Mouse (Mus musculus) heart, embryonic 13.5 days (tissue): ENCODE results near the gene Fam166b. TPM values are rescaled to one million over a fixed set of nuclear protein-coding genes. Genes with fewer than 3 reads are reported as not detected.
A peak's percentile ranks its signal among the peaks of the same experiment; 100 is the strongest.

ENCODE experiments used
- ATAC-seq: fragments of 200-750 bp; cut with Nextera tagmentation; 2 replicates; pipeline ENCODE4 v1.8.0; 2017; ENCODE audit warnings: moderate TSS enrichment; ENCODE audit not compliant: insufficient number of reproducible peaks, low FRiP score, low TSS enrichment; ENCODE audit errors: extremely low read depth
- H3K27ac ChIP-seq: fragments of 300-500 bp; sonication (generic); replicated peaks from 2 replicates; pipeline ENCODE4 v1.5.1; 2015; ENCODE audit warnings: moderate library complexity, mild to moderate bottlenecking, inconsistent platforms
- H3K27me3 ChIP-seq: fragments of 300-500 bp; sonication (generic); replicated peaks from 2 replicates; pipeline ENCODE4 v1.6.1; 2015; ENCODE audit warnings: mild to moderate bottlenecking, inconsistent platforms
- H3K36me3 ChIP-seq: fragments of 300-500 bp; sonication (generic); 2 replicates; pipeline ENCODE4 v1.6.1; 2015; ENCODE audit warnings: mild to moderate bottlenecking, inconsistent platforms
- H3K4me1 ChIP-seq: fragments of 300-500 bp; sonication (generic); 2 replicates; pipeline ENCODE4 v1.6.1; 2015; ENCODE audit warnings: inconsistent platforms
- H3K4me2 ChIP-seq: fragments of 300-500 bp; sonication (generic); 2 replicates; pipeline ENCODE4 v1.6.1; 2015; ENCODE audit warnings: inconsistent platforms, mild to moderate bottlenecking, moderate library complexity
- H3K4me3 ChIP-seq: fragments of 300-500 bp; sonication (generic); 2 replicates; pipeline ENCODE4 v1.5.1; 2015; ENCODE audit warnings: moderate library complexity, mild to moderate bottlenecking, inconsistent platforms
- H3K9ac ChIP-seq: fragments of 300-500 bp; sonication (generic); 2 replicates; pipeline ENCODE4 v1.6.1; 2015; ENCODE audit warnings: inconsistent platforms, mild to moderate bottlenecking, moderate library complexity
- H3K9me3 ChIP-seq: fragments of 300-500 bp; sonication (generic); 2 replicates; pipeline ENCODE4 v1.6.1; 2016; ENCODE audit warnings: inconsistent platforms
- WGBS: fragments of 180-500 bp; shearing (Covaris S2); methylation state at CpG from one replicate; pipeline ENCODE4 v1.1.7; 2015; ENCODE audit warnings: mixed read lengths; 5-methylcytosine and 5-hydroxymethylcytosine counted together
- polyA plus RNA-seq: library from polyadenylated mRNA; unstranded; fragments of >200 nt; fragmentation: Nextera tagmentation; extraction: Ambion mirVana; gene quantifications from 2 replicates; pipeline ENCODE4 v1.2.1, GENCODE M21; 2015

Gene Fam166b
- polyA plus RNA-seq, 1 experiment from 2014 or later, result 0.11 TPM

DNA sequence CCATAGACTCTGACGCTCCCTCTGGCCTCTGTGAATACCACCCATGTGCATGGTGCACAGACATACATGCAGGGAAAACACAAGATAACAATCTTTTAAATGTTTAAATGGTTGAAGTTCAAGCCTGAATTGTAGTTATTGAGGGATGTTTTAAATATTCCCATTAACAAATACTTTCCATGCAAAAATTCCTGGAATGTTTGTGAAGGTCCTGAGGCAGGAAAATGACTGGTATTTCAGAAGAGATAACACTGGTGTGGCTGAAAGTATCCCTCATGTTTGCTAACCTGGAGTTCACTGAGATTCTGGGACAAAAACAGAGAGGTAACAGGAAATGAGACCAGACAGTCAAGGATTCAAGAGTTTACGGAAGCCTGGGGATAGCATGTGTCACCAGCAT is 39.5 kb downstream of the Fam166b start:
- peaks cover 28% of the 10 kb centered on the region for H3K4me1 ChIP-seq
- no peak overlapping the region for H3K4me2 ChIP-seq
- no peak overlapping the region for H3K9ac ChIP-seq
- H3K4me3 ChIP-seq, result no peak overlapping the region
- peaks cover 4% of the 10 kb centered on the region; the same call in 1 of the 2 replicates for H3K36me3 ChIP-seq
- no peaks in the 10 kb centered on the region for H3K27me3 ChIP-seq
- WGBS, result 53% methylated on average over 2 of the region's 2 CpGs
- ATAC-seq, result no peak
- H3K27ac ChIP-seq, result peak overlapping the region; percentile 46
- H3K9me3 ChIP-seq, result no peaks in the 10 kb centered on the region

DNA sequence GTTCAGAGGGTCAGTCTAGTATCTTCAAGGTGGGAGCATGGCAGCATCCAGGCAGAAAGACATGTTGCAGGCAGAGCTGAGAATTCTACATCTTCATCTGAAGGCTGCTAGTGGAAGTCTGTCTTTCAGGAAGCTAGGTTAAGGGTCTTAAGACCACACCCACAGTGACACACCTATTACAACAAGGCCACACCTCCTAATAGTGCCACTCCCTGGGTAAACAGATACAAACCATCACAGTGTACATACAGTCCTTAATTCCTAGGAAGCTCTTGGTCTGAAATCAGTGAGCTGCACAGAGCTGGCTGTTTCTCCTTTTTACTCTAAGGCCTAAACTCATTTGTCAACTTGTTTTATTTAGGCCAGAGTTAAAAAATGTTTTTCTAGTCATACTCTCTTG is 42.0 kb downstream of the Fam166b start:
- H3K4me1 ChIP-seq, result peaks cover 37% of the 10 kb centered on the region
- H3K4me2 ChIP-seq, result no peak overlapping the region
- H3K27ac ChIP-seq, result no peak overlapping the region
- no peak overlapping the region for H3K9ac ChIP-seq
- no peak overlapping the region for H3K4me3 ChIP-seq
- no peak for ATAC-seq
- H3K27me3 ChIP-seq, result no peaks in the 10 kb centered on the region
- H3K36me3 ChIP-seq, result peaks cover 4% of the 10 kb centered on the region; the same call in 1 of the 2 replicates
- H3K9me3 ChIP-seq, result no peaks in the 10 kb centered on the region

DNA sequence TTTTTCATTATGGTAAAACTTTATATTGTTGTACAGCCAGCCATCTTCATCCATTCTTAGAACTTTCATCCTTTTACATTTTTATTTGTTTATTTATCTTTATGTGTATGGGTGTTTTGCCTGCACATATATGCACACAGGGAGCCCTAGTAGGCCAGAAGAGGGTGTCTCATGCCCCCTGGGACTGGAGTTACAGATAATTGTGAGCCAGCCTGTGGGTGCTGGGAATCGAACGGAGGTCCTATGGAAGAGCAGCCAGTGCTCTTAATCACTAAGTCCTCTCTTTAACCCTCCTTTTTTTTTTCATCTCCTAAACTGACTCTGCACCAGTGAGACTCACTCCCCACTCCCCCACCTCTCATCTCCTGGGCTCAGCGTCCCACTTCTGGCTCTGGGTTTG is 44.4 kb downstream of the Fam166b start:
- no peak overlapping the region; the same call in 1 of the 2 replicates for H3K27ac ChIP-seq
- no peak overlapping the region for H3K9ac ChIP-seq
- H3K4me1 ChIP-seq, result peaks cover 30% of the 10 kb centered on the region
- H3K4me2 ChIP-seq, result no peak overlapping the region
- 81% methylated on average over 3 of the region's 3 CpGs for WGBS
- no peaks in the 10 kb centered on the region for H3K9me3 ChIP-seq
- H3K27me3 ChIP-seq, result peaks cover 4% of the 10 kb centered on the region; the same call in 1 of the 2 replicates
- ATAC-seq, result no peak
- no peak overlapping the region for H3K4me3 ChIP-seq
- peaks cover 4% of the 10 kb centered on the region; the same call in 1 of the 2 replicates for H3K36me3 ChIP-seq

DNA sequence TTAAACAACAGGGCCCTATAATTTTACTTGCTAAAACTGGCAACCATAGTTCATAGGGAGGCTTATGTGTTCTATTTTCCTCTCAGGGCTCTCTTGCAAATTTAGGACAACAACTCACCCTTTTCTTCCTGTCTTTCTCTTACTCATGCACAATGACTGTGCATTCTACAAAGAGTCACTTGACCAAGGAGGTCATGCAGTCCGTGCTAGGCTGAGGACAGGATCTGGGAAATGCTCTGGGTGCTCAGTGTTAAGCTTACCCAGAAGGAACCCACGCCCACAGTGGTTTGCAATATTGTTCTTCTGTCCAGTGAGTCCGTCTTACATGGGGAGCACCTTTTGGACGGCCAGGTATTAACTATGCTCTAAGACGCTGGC is 44.9 kb downstream of the Fam166b start:
- 69% methylated on average over 5 of the region's 5 CpGs for WGBS
- Histone ChIP-seq H3K4me3 (no peak overlapping the region), H3K36me3 (peaks cover 4% of the 10 kb centered on the region; the same call in 1 of the 2 replicates), H3K4me2 (no peak overlapping the region), H3K4me1 (peaks cover 26% of the 10 kb centered on the region), H3K9me3 (no peaks in the 10 kb centered on the region), H3K27me3 (peaks cover 5% of the 10 kb centered on the region; the same call in 1 of the 2 replicates), H3K27ac (no peak overlapping the region), H3K9ac (no peak overlapping the region)
- ATAC-seq, result no peak

DNA sequence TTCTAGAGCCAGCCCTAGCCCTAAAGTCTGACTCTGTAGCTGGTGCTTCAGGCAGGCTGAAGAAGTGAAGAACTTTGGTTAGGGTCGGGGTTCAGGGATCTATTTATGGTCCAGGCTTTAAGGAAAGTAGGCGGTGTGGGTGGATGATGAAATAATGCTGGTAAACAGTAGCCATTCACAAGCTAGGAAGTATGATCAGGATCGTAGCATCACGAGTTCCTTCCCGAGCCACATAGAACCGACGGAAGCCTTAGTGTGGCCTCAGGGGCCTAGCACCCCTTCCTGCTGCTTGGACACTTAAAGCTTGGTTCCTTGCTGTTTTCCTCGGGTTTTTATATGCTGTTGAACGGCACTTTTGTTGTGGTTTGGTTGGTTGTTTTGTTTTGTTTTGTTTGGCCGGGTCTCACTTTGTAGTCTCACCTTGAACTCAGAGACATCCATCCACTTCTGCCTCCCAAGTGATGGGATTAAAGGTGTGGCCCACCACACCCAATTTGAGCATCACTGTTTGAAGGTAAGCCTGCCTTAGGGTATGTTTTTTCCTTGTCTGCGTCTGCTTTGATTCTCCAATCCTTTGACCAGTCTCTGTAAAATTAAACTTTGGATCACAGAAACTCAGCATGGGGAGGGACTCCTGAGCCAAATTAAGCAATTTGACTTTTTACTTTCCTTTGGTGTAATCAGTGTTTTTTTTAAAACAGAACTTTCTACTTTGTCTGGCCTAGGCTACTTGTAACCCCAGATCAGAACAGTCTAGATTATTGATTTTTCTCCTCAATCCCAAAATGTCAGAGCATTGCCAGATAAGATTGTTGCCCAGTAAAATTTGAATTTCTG is 45.5 kb downstream of the Fam166b start:
- peaks cover 4% of the 10 kb centered on the region; the same call in 1 of the 2 replicates for H3K36me3 ChIP-seq
- H3K4me2 ChIP-seq, result peak overlapping the region; percentile 86
- peak overlapping the region; percentile 65 for H3K9ac ChIP-seq
- peaks cover 5% of the 10 kb centered on the region for H3K27me3 ChIP-seq
- H3K4me3 ChIP-seq, result peak overlapping the region; percentile 82
- peaks cover 23% of the 10 kb centered on the region for H3K4me1 ChIP-seq
- no peak overlapping the region for H3K27ac ChIP-seq
- no peaks in the 10 kb centered on the region for H3K9me3 ChIP-seq
- WGBS, result 63% methylated on average over 11 of the region's 11 CpGs
- no peak for ATAC-seq

DNA sequence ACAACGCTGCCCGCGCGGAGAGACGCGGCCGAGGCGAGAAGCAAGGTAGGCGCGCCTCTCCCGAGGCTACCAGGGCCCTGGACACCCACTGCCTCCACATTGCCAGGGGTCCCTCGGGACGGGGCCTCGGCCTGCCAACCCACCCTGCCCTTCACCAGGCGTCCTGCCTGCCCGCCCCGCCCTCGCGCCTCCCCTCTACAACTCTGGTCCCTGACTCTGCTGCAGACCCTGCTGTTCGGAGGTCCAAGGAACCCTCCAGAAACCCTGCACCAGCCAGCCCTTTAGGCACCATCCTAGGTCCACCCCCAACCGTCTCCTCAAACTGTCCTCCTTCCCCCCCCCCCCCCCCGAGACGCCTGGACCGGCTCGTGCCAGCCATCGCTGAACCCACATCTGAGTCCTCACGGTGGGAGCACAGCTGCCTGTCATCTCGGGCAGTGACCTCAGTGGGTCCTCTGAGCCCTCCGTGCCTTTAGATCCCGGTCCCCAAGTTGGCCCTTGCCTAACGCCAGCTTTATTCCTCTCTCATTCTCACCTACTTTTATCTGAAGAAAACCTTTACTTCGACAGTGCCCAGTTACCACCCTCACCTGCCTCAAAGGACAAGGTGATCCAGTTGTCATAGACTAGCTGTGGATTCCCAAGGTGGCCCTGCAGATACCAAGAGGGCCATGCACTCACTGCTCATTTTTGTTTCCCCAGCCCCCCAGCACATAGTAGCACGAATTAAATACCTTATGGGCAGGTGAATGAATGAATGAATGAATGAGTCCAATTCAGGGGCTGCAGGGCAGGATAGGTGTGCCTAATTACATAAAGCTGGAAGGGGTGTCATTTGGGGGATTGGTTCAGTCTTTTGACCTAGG is 46.5 kb downstream of the Fam166b start:
- peak overlapping the region; percentile 82 for H3K4me3 ChIP-seq
- peak overlapping the region; percentile 69 for H3K27ac ChIP-seq
- peaks cover 5% of the 10 kb centered on the region for H3K27me3 ChIP-seq
- H3K4me1 ChIP-seq, result peaks cover 23% of the 10 kb centered on the region
- peak overlapping the region; percentile 86 for H3K4me2 ChIP-seq
- WGBS, result 6% methylated on average over 30 of the region's 33 CpGs
- peak overlapping the region; percentile 96 for H3K9ac ChIP-seq
- H3K9me3 ChIP-seq, result no peaks in the 10 kb centered on the region
- peaks cover 4% of the 10 kb centered on the region; the same call in 1 of the 2 replicates for H3K36me3 ChIP-seq
- peak; percentile 38; the same call in 1 of the 2 replicates for ATAC-seq

DNA sequence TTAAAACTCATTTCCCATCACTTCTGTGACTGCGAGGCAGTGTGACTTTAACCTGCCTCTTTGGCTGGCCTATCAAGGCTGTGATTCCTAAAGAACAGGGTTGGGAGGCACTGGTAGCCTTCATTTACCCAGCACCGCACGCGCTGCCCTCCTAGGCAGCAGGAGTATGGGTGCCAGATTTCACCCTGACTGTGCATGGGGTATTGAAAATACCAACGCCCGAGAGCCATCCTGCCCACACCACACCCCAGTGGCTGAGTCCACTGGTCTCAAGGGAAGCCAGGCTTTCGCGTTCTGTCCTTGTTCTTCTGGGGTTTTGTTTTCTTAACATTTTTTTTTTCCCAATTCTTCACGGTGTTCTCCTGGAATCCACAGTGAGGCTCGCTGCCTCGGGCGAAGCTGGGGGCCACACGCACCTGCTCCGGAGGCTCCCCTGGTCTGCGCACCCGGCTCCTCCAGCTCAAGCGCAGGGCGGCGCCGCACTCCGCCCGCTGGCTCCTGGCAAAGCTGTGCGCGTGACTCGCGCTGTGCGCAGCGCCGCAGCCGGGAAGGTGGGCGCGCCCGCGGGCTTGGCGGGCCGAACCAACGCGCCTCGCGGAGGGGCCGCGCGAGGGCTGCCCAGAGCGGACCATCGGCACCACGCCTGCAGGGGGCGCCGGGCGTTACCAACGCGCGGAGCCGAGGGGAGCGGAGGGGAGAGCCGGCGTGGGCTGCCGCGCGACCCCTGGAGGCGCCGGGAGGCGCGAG is 47.4 kb downstream of the Fam166b start, which contains the start of gene Rusc2:
Rusc2 (plus strand) TSS at position 572 of the 747 bp plus-strand sequence.
- Histone ChIP-seq H3K36me3 (peaks cover 4% of the 10 kb centered on the region; the same call in 1 of the 2 replicates), H3K27ac (peak within 1 kb of the TSS; percentile 69), H3K4me2 (peak within 1 kb of the TSS; percentile 86), H3K9me3 (no peaks in the 10 kb centered on the region), H3K9ac (peak within 1 kb of the TSS; percentile 96), H3K4me3 (peak within 1 kb of the TSS; percentile 82), H3K27me3 (peaks cover 5% of the 10 kb centered on the region), H3K4me1 (peaks cover 23% of the 10 kb centered on the region)
- ATAC-seq, result peak; percentile 89
- 2% methylated on average over 63 of the region's 63 CpGs for whole genome bisulfite sequencing

DNA sequence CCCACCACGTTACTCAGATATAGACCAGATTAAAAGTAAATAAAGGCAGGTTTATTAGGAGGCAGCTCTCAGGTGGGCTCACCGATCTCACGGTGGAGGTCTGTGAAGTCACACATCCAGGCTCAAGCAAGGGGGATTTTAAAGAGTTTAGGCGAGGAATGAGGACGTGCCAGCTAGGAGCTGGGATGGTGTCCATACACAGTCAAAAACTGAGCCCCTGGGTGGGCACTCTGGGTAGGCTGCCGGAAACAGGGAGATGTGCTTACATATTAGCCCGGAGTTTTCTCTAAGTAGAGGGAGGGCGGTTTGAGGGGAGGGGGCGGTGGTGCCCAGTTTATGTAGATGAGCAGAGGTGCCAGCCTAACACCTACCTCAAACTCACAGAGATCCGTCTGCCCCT is 48.0 kb downstream of the Fam166b start:
- Histone ChIP-seq H3K36me3 (peaks cover 4% of the 10 kb centered on the region; the same call in 1 of the 2 replicates), H3K9me3 (no peaks in the 10 kb centered on the region), H3K4me3 (peak overlapping the region; percentile 82), H3K4me1 (peaks cover 23% of the 10 kb centered on the region), H3K27ac (0 out of 2 replicates have a peak overlapping the region, but pooled peaks have one; percentile 28), H3K9ac (peak overlapping the region; percentile 96), H3K4me2 (peak overlapping the region; percentile 86), H3K27me3 (peaks cover 5% of the 10 kb centered on the region)
- no peak for ATAC-seq
- 46% methylated on average over 10 of the region's 10 CpGs for WGBS

DNA sequence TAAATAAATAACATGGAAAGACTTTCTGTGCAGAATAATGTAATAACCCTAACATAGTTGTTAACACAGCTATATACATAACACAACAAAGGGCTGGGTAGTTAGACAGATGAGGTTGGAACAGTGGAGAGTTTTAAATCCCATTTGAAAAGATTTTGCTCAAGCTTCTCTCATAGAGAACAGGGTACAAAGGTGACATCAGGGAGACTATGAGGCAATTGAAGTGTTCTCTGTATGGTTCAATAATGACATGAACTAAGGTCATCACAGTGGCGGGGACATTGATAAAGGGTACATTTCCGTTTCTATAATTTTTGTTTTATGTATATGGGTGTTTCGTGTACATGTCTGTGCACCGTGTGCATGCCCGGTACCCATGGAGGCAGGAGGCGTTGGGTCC is 49.3 kb downstream of the Fam166b start:
- ATAC-seq, result no peak
- no peak overlapping the region for H3K9ac ChIP-seq
- H3K27me3 ChIP-seq, result peaks cover 5% of the 10 kb centered on the region
- 84% methylated on average over 6 of the region's 6 CpGs for WGBS
- H3K9me3 ChIP-seq, result no peaks in the 10 kb centered on the region
- peaks cover 2% of the 10 kb centered on the region; the same call in 1 of the 2 replicates for H3K36me3 ChIP-seq
- no peak overlapping the region for H3K27ac ChIP-seq
- no peak overlapping the region for H3K4me3 ChIP-seq
- H3K4me1 ChIP-seq, result peaks cover 23% of the 10 kb centered on the region
- H3K4me2 ChIP-seq, result no peak overlapping the region
